ENCODE assay signal across 14 mouse cellular contexts in genomic region chr14:28950499-28950898, GRCm38 (mm10).
"Had no signal": no experiment of that assay in that cellular context is flagged by ENCODE, and none has a peak within 500 bp of the region (broad histone marks: within the 10 kb centered on the region; RNA-seq: fewer than 3 reads in every experiment).

No protein-coding gene starts in this region.

- H3K27me3 ChIP-seq: intestine, embryonic 15.5 days; liver, embryonic 13.5 days; stomach, embryonic 15.5 days had no signal

- H3K4me2 ChIP-seq: intestine, embryonic 15.5 days; liver, embryonic 13.5 days; midbrain, embryonic 11.5 days; stomach, embryonic 15.5 days had no signal

- H3K27ac ChIP-seq: intestine, embryonic 15.5 days; layer of hippocampus, adult 2 months; left cerebral cortex, adult 2 months; liver, embryonic 13.5 days; stomach, embryonic 15.5 days had no signal

- H3K9me3 ChIP-seq: intestine, embryonic 15.5 days; liver, embryonic 13.5 days; stomach, embryonic 15.5 days had no signal

- H3K4me1 ChIP-seq: intestine, embryonic 15.5 days; liver, embryonic 13.5 days; stomach, embryonic 15.5 days had no signal

- H3K9ac ChIP-seq: intestine, embryonic 15.5 days; liver, embryonic 13.5 days; stomach, embryonic 15.5 days had no signal

- ATAC-seq: intestine, embryonic 15.5 days had no signal

- DNase-seq: layer of hippocampus, postnatal 36 days; liver, embryonic 13.5 days; lung, adult 2 months; lung, postnatal 14 days; lung, postnatal 4 days; right cerebral cortex, adult 18-20 months; right cerebral cortex, postnatal 14 days; spleen, adult 18-20 months; thymus, postnatal 25 days had no signal

- H3K4me3 ChIP-seq: intestine, embryonic 15.5 days; layer of hippocampus, adult 2 months; left cerebral cortex, adult 2 months; liver, embryonic 13.5 days; stomach, embryonic 15.5 days had no signal

- H3K36me3 ChIP-seq: intestine, embryonic 15.5 days; liver, embryonic 13.5 days; stomach, embryonic 15.5 days had no signal
